Mouse (Mus musculus): ENCODE results near the gene Actr5. TPM values are rescaled to one million over a fixed set of nuclear protein-coding genes. Genes with fewer than 3 reads are reported as not detected.

Gene Actr5
- polyA plus RNA-seq, 2 experiments = 3.6 to 4.9 TPM

DNA sequence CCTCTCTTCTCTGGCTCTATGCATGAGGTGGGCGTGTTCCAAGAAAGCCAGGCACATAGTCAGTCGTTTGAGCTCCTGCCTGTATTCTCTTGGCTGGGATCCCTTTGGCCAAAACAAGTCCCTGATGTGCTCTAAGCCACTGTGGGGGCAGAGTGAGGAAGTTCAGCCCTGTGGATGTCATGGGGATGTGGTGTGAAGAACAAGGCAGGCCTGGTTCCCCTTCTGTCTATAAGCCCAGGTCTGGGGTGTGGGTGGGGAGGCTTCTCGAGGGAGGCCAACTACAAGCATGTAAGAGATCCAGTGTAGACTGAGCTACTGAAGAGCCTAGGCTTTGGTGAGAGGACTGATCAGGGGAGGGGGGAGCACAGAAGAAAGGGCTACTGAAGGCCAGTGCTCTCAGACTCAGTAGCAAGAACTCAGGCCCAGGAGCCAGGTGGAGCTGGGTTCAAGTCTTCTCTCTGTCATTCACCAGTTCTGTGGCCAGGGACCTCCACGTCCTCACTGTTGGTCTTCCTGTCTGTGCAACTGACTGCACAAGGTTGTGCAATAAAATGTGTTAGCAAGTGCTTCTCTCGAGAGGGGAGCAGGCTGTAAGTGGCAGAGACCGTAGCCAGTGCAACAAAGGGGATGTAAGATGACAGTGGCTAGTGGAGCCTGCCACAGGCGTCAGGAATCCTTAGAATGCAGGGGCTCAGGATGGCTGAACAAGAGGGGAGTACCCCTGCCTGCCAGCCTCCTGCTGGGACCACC is 26.6 kb downstream of the Actr5 start:
- H3K9me3 ChIP-seq (ENCODE audit: control insufficient read depth, low read length) = no peaks in the 10 kb centered on the region
- no peak overlapping the region for H3K9ac ChIP-seq (replicated peaks)
- WGBS (ENCODE audit: insufficient replicate concordance) = 39% methylated on average over 7 of the region's 7 CpGs
- no peak overlapping the region for H3K27ac ChIP-seq
- no peak overlapping the region for H3K4me2 ChIP-seq (ENCODE audit: low read depth)
- no peak for TF ChIP-seq CTCF (IDR thresholded peaks at IDR 0.05; ENCODE audit: low read depth)
- no peak for TF ChIP-seq EP300 (IDR thresholded peaks at IDR 0.05; ENCODE audit: low read depth)
- no peak for ATAC-seq (ENCODE audit: insufficient read depth)
- no peaks in the 10 kb centered on the region for H3K27me3 ChIP-seq (ENCODE audit: control insufficient read depth, insufficient read depth, low read length)
- no peak for DNase-seq (ENCODE audit: low read depth in 3 of 3, low spot score in 3 of 3)
- no peaks in the 10 kb centered on the region for H3K36me3 ChIP-seq (replicated peaks; ENCODE audit: control insufficient read depth, insufficient read depth, low read depth)
- H3K4me3 ChIP-seq (ENCODE audit: insufficient read depth in 1 of 2, low read depth in 2 of 2, low read length in 2 of 2) = no peak overlapping the region
- no peaks in the 10 kb centered on the region for H3K4me1 ChIP-seq (replicated peaks; ENCODE audit: control insufficient read depth in 2 of 2, insufficient read depth in 2 of 2, low read length in 1 of 2)

DNA sequence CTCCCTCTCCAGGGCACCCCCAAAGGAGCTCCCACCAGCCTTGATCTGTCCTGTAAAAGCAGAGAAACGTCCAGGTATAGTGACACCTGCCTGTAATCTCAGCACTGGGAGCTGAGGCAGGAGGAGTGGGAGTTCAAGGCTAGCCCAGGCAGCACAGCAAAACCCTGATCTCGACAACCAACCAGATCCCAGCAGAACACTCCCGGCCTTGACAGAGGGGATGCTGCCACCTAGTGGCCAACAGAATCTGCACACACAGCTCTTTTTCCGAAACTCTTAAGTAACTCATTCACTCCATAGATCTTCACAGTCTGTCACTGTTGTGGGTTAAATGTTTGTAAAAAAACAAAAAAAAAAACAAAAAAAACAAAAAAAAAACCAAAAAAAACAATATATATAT is 28.3 kb downstream of the Actr5 start:
- TF ChIP-seq EP300 (IDR thresholded peaks at IDR 0.05; ENCODE audit: low read depth) (no peak), CTCF (IDR thresholded peaks at IDR 0.05; ENCODE audit: low read depth) (peak; percentile 92)
- ATAC-seq (ENCODE audit: insufficient read depth) (peak; percentile 35), DNase-seq (ENCODE audit: low read depth in 3 of 3, low spot score in 3 of 3) (peak; percentile 34 to 41 (median 41))
- H3K36me3 ChIP-seq (replicated peaks; ENCODE audit: control insufficient read depth, insufficient read depth, low read depth) = no peaks in the 10 kb centered on the region
- H3K4me2 ChIP-seq (ENCODE audit: low read depth) = no peak overlapping the region
- H3K27ac ChIP-seq = no peak overlapping the region
- H3K27me3 ChIP-seq (ENCODE audit: control insufficient read depth, insufficient read depth, low read length) = no peaks in the 10 kb centered on the region
- H3K9me3 ChIP-seq (ENCODE audit: control insufficient read depth, low read length) = no peaks in the 10 kb centered on the region
- 8% methylated on average over 4 of the region's 4 CpGs for WGBS (ENCODE audit: insufficient replicate concordance)
- H3K9ac ChIP-seq (replicated peaks) = no peak overlapping the region
- H3K4me3 ChIP-seq (ENCODE audit: insufficient read depth in 1 of 2, low read depth in 2 of 2, low read length in 2 of 2) = no peak overlapping the region
- H3K4me1 ChIP-seq (replicated peaks; ENCODE audit: control insufficient read depth in 2 of 2, insufficient read depth in 2 of 2, low read length in 1 of 2) = no peaks in the 10 kb centered on the region

DNA sequence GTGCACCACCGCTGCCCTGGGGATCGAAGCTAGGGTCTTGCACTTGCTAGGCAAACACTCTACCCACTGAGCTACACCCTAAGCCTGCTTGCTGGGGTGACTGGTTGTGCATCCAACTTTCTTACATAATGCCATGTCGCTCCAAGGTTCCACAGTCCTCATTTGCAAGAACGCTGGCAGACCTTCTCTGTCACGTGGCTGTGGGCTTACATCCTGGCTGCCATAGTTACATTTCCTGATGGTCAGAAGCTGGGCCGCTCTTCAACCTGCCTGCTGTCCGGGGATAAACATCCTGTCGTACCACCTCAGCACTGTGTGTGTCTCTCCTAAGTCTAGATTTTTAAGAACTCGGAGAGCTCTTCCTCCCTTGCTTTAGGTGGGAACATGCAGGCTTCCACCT is 30.0 kb downstream of the Actr5 start:
- no peaks in the 10 kb centered on the region for H3K27me3 ChIP-seq (ENCODE audit: control insufficient read depth, insufficient read depth, low read length)
- H3K4me3 ChIP-seq (ENCODE audit: insufficient read depth in 1 of 2, low read depth in 2 of 2, low read length in 2 of 2) = no peak overlapping the region
- no peak for DNase-seq (ENCODE audit: low read depth in 3 of 3, low spot score in 3 of 3)
- ATAC-seq (ENCODE audit: insufficient read depth) = no peak
- TF ChIP-seq CTCF (IDR thresholded peaks at IDR 0.05; ENCODE audit: low read depth) (no peak), EP300 (IDR thresholded peaks at IDR 0.05; ENCODE audit: low read depth) (no peak)
- H3K9ac ChIP-seq (replicated peaks) = no peak overlapping the region
- H3K36me3 ChIP-seq (replicated peaks; ENCODE audit: control insufficient read depth, insufficient read depth, low read depth) = no peaks in the 10 kb centered on the region
- no peak overlapping the region for H3K27ac ChIP-seq
- H3K9me3 ChIP-seq (ENCODE audit: control insufficient read depth, low read length) = no peaks in the 10 kb centered on the region
- no peaks in the 10 kb centered on the region; a peak in 1 of 4 replicates for H3K4me1 ChIP-seq (replicated peaks; ENCODE audit: control insufficient read depth in 2 of 2, insufficient read depth in 2 of 2, low read length in 1 of 2)
- WGBS (ENCODE audit: insufficient replicate concordance) = 26% methylated on average over 9 of the region's 9 CpGs
- H3K4me2 ChIP-seq (ENCODE audit: low read depth) = no peak overlapping the region

DNA sequence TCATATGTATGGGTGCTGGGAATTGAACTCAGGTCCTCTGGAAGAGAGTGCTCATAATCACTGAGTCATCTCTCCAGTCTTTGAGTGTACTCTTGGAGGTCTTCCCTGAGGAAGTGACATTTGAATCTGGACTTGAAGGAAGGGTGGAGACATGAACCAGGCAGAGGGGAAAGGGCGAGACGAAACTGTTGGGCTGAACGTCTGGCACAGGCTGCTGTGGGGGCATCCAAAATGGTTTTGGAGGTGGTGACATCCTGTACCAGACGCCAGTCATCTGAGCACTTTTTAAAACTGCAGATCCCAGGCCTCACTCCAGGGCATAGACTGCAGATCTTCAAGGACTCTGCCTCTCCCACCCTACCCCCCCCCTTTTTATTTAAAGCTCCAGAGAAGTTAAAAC is 31.1 kb downstream of the Actr5 start:
- Histone ChIP-seq H3K9ac (replicated peaks) (no peak overlapping the region), H3K4me1 (replicated peaks; ENCODE audit: control insufficient read depth in 2 of 2, insufficient read depth in 2 of 2, low read length in 1 of 2) (no peaks in the 10 kb centered on the region; a peak in 1 of 4 replicates), H3K27ac (no peak overlapping the region), H3K36me3 (replicated peaks; ENCODE audit: control insufficient read depth, insufficient read depth, low read depth) (no peaks in the 10 kb centered on the region), H3K4me2 (ENCODE audit: low read depth) (no peak overlapping the region), H3K4me3 (ENCODE audit: insufficient read depth in 1 of 2, low read depth in 2 of 2, low read length in 2 of 2) (no peak overlapping the region), H3K9me3 (ENCODE audit: control insufficient read depth, low read length) (no peaks in the 10 kb centered on the region), H3K27me3 (ENCODE audit: control insufficient read depth, insufficient read depth, low read length) (no peaks in the 10 kb centered on the region)
- no peak for DNase-seq (ENCODE audit: low read depth in 3 of 3, low spot score in 3 of 3)
- TF ChIP-seq CTCF (IDR thresholded peaks at IDR 0.05; ENCODE audit: low read depth) = no peak
- WGBS (ENCODE audit: insufficient replicate concordance) = 69% methylated on average over 4 of the region's 4 CpGs
- ATAC-seq (ENCODE audit: insufficient read depth) = no peak

DNA sequence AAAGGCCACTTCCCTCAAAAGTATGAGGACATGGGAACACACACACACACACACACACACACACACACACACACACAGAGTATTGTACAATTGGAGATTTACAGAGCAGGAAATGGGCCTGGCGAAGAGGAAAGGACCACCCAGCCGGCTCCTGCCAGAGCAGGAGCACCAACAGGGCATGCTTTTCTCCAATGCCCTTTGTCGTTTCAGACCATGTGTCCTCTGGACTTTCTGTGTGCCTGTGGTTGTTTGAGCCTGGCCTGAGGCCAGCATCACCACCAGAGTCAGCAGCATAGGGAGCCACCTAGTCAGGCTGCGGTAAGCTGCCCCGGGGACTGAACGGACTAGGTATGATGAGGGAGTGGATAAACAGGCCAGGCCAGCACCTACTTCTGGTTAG is 34.1 kb downstream of the Actr5 start:
- 43% methylated on average over 6 of the region's 6 CpGs for WGBS (ENCODE audit: insufficient replicate concordance)
- peak; percentile 23; the same call in 1 of the 2 replicates for ATAC-seq (ENCODE audit: insufficient read depth)
- H3K4me3 ChIP-seq (ENCODE audit: insufficient read depth in 1 of 2, low read depth in 2 of 2, low read length in 2 of 2) = no peak overlapping the region
- H3K9me3 ChIP-seq (ENCODE audit: control insufficient read depth, low read length) = no peaks in the 10 kb centered on the region
- H3K4me1 ChIP-seq (replicated peaks; ENCODE audit: control insufficient read depth in 2 of 2, insufficient read depth in 2 of 2, low read length in 1 of 2) = no peaks in the 10 kb centered on the region; a peak in 1 of 4 replicates
- H3K27me3 ChIP-seq (ENCODE audit: control insufficient read depth, insufficient read depth, low read length) = no peaks in the 10 kb centered on the region
- H3K27ac ChIP-seq = no peak overlapping the region
- no peak overlapping the region for H3K4me2 ChIP-seq (ENCODE audit: low read depth)
- no peak overlapping the region for H3K9ac ChIP-seq (replicated peaks)
- H3K36me3 ChIP-seq (replicated peaks; ENCODE audit: control insufficient read depth, insufficient read depth, low read depth) = no peaks in the 10 kb centered on the region
- no peak for DNase-seq (ENCODE audit: low read depth in 3 of 3, low spot score in 3 of 3)
- TF ChIP-seq CTCF (IDR thresholded peaks at IDR 0.05; ENCODE audit: low read depth) = no peak
- no peak for TF ChIP-seq EP300 (IDR thresholded peaks at IDR 0.05; ENCODE audit: low read depth)

Measured in liver, embryonic 14.5 days (tissue).